Mouse (Mus musculus) urinary bladder, postnatal 14 days (tissue): ENCODE measurements at regions not wholly inside any gene's neighbourhood (a gene's known extent, or its start where the extent isn't known, plus 50 kb on each side); places are given as distances from the start of the nearest gene placed in this dataset.

Source experiments
- DNase-seq: peaks from one replicate; pipeline ENCODE4 v3.0.0; 2021; ENCODE audit warnings: low spot score

DNA sequence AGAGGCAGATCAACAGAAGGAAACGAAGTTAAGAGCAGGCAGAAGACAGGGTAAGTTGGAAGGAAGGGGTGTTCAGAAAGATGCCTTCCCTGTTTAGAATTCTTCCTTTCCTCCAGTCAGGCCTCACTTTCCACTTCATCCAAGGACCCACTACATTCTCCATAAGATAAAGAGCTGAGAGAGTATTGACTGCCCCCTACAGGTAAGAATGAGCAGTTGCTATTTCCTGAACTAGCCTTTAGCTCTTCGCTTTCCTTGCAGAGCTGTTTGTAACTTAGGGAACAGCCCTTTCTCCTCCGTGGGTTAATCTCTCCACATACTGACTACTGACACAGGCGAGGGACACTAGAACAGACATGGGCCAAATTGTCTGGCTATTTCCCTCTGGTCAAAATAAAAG, 273.1 kb downstream of the Atp23 start:
- no peak for DNase-seq

DNA sequence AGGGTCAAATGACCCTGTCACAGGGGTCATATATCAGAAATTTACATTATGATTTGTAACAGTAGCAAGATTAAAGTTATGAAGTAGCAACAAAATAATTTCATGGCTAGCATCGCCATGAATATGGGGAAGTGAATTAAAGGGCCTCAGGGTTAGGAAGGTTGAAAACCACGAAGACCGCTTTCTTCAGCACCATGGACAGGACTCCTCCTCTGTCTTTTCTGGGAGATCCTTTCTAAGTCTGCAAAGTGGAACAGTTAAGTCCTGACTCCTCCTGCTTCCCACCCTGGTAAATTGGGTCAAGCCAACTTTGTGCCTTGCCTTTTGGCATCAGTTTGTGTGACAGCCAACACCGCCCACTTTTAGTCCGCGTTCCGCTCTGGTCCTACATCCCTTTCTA, 275.7 kb downstream of the Atp23 start:
- DNase-seq = peak; percentile 13

GRCm38 (mm10) chr10:126620802-126621201, 280.4 kb downstream of the Atp23 start:
- DNase-seq = no peak

- no peak for DNase-seq
These were observed 281.2 kb downstream of the Atp23 start for GRCm38 (mm10) chr10:126619970-126620369.

GRCm38 (mm10) chr10:126612226-126612625, 288.9 kb downstream of the Atp23 start:
- DNase-seq = no peak

DNA sequence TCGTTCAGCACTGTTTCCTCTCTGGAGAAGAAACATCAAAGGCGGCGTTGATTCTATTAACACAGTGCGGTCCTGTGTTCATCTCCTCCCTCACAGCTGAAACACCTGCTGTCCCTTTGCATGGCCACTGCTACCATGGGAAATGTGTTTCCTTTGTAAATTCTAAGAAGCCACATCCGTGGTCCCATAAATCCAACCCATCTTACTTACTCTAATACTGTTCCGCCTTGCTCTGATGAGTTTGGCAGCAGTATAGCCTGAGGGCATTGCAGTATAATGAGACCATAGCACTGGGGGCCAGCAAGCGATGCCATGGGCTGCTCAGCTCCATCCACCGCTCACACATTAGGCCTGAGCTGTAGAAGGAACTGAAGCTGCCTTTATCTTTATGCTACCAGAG, 290.6 kb downstream of the Atp23 start:
- DNase-seq = no peak

- no peak for DNase-seq
These were observed 301.5 kb downstream of the Atp23 start for GRCm38 (mm10) chr10:126599686-126600085.

GRCm38 (mm10) chr10:126568155-126568554, 333.0 kb downstream of the Atp23 start:
- no peak for DNase-seq

- no peak for DNase-seq
These were observed 335.8 kb downstream of the Atp23 start for GRCm38 (mm10) chr10:126565326-126565725.

DNA sequence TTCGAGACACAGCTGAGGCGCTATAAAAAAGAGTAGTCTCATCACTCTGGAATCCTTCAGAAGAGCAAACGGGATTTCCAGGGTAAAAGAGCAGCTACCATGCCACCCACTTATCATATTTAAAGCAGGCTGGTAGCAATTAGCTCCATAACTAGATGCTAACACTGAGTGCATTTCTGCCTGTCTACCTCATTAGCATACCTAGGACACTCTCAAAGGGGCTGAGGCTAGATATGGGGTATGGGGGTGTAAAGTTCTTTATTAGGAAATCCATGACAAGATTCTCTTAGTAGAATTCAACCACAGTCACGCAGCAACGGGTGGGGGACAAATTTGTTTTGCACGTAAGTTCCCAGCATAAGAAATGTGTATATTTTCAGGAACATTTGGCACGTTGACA, 346.1 kb downstream of the Atp23 start:
- DNase-seq = no peak

- no peak for DNase-seq
These were observed 369.2 kb downstream of the Atp23 start for GRCm38 (mm10) chr10:126531950-126532349.

GRCm38 (mm10) chr10:126531368-126531767, 369.8 kb downstream of the Atp23 start:
- peak; percentile 24 for DNase-seq

- no peak for DNase-seq
These were observed 372.4 kb downstream of the Atp23 start for GRCm38 (mm10) chr10:126528801-126529200.

DNA sequence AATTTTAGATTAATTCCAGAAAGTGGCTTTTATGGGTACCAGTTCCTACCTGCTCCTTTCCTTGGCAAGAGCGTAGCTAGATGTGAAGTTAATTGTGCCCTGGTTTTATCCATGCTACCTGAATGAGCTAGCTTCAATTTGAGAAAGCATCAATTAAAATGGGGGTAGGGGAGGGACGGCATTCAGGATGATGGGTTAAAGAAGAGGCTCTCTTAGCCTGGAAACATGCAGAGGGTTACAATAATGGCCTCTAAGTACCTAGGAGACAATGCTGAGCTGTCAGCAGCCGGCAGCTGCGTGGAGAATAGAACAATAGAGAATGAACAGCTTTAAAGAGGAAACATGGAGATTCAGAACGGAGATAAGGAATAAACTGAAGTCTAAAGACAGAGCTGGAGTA, 375.0 kb downstream of the Atp23 start:
- DNase-seq = no peak

DNA sequence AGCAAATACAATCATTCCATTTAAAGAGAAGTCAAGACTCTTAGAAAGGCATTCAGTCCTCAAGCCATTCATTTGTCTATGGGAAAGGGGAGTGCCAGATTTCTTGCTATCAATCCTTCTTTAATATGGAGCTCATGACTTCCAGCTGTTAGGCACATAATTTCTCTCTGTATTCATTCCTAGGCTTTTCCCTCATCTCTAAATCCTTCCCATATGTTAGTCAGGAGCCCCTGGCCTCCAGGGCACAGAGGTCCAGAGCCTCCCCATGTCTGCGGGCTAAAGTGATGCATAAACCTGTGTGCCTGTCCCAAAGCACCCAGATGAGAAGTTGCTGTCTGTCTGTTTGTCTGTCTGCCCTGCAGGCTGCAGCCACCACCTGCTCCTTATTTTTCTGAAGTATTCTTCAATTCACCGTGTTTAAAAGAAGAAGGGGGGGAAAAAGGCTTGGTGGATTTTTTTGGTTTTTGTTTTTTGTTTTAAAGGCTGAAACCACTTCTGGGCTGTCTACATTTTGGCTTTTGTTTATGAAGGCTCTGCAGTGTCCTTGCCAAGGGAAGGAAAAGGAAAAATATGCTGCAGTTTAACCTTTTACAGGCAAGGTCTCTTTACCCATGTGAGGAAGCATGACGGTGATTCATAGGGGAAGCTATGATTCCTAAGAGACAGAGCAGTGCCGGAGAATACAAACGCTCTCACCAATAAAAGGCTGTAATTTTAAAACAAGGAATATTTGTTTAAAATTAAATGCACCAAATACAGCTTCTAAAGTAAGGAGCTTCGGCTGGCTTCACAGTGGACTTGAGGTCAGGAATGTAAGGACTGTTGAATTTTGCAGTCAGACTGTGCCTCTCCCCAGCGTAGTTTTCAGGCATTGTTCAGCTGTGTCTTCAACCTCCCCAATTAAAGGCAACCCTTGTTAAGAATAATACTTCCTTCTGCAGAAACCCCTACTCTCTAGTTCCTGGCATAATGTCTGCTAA, 379.0 kb downstream of the Atp23 start:
- DNase-seq = no peak

DNA sequence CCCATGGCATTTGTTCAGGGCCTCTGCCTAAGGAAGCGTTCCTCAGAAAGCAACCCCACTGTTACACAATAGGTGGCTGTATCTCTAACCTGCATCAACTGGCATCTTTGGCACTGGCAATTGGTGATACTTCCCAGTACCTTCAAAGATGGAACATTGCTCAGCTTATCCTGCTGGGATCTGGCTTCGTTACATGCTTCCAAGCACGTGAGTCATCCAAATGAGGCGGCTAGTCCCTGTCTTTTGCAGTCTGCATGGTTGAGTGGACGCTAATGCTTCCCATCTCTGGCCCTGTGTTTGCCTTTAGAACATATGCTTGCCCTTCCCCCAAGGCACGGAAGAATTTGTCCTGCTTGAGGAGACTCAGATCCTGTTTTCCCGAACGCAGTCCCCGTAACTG, 380.2 kb downstream of the Atp23 start:
- no peak for DNase-seq

DNA sequence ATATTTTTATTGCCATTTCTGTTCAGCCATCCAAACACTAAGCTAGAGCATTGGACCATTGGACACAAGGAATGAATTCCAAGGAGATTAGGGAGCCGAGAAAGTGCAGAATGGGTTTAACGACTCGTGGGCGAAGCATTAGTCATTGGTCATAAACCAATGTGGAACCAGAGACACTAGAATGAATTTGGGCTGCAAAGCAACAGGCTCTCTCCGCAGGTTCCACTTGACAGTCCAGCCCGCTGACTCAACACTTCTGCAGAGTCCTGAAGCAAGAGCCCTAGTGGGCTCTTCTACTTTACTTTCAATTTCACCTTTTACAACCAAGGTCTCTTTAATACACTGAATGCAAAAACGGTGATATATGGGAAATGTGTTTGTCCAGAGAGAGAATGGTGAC, 388.0 kb downstream of the Atp23 start:
- no peak for DNase-seq

GRCm38 (mm10) chr10:126511511-126511910, 389.6 kb downstream of the Atp23 start:
- peak; percentile 97 for DNase-seq

GRCm38 (mm10) chr10:126505988-126506387, 395.2 kb downstream of the Atp23 start:
- DNase-seq = no peak

DNA sequence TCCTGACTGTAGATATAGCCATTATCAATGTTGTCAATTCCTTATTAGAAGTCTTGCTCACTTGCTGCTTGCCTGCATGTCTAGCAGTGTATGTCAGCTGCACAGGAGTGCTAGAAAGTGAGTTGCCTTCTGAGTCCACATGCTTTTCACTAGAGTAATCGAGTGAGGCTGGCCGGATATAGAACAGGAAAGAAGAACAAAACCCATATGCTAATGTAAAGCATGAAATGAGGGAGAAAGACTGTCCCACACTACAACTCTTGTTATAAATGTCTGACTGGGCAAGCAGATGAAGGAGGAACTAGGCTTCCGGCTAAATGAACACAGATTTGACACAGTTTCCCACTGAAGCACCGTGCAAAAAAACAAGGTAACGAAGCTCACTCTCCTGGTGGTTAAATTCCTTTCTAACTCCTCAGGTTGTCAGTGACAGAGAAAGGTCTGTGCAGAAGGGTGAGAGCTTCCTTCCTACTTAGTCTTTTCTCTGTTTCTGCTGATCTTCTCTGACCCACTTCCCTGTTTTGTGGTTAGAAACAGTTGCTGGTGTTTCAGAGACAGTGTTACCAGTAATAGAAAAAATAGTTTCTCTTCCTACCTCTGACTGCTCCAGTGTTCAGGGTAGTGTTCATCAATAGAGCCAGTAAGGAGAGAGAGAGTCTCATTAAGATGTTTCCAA, 399.0 kb downstream of the Atp23 start:
- DNase-seq = no peak

- no peak for DNase-seq
These were observed 402.4 kb downstream of the Atp23 start for GRCm38 (mm10) chr10:126498726-126499125.

- no peak for DNase-seq
These were observed 407.4 kb downstream of the Atp23 start for GRCm38 (mm10) chr10:126493734-126494133.

- DNase-seq = no peak
These were observed 408.9 kb downstream of the Atp23 start for GRCm38 (mm10) chr10:126492211-126492610.
